34 mouse cellular contexts compared by ENCODE assay signal in genomic region chr19:38282407-38282806, GRCm38 (mm10). TPM values are rescaled to one million over a fixed set of nuclear protein-coding genes. Genes with fewer than 3 reads are reported as not detected.
A peak's percentile ranks its signal among the peaks of the same experiment; 100 is the strongest.
DNase-seq lines count a peak whose midpoint lies in the region; ATAC-seq lines count a peak whose summit lies in the region.
"Had no signal": no experiment of that assay in that cellular context is flagged by ENCODE, and none has a peak within 500 bp of the region (broad histone marks: within the 10 kb centered on the region; RNA-seq: fewer than 3 reads in every experiment).

No protein-coding gene starts in this region.

- no peak overlapping the region for H3K9ac ChIP-seq in kidney, embryonic 16.5 days (replicated peaks; ENCODE audit: low read length)
- H3K9ac ChIP-seq in limb, embryonic 13.5 days: no peak overlapping the region
- H3K9ac ChIP-seq: embryonic facial prominence, embryonic 12.5 days; intestine, embryonic 15.5 days; liver, embryonic 15.5 days; lung, embryonic 14.5 days; neural tube, embryonic 12.5 days had no signal

- no peak overlapping the region for H3K4me3 ChIP-seq in kidney, embryonic 16.5 days (ENCODE audit: low read length)
- H3K4me3 ChIP-seq in embryonic facial prominence, embryonic 10.5 days: no peak overlapping the region
- no peak overlapping the region for H3K4me3 ChIP-seq in limb, embryonic 13.5 days
- H3K4me3 ChIP-seq: embryonic facial prominence, embryonic 12.5 days; forebrain, embryonic 10.5 days; hindbrain, embryonic 10.5 days; intestine, embryonic 15.5 days; liver, embryonic 15.5 days; midbrain, embryonic 10.5 days; myocyte; neural tube, embryonic 12.5 days had no signal

- H3K4me1 ChIP-seq in kidney, embryonic 16.5 days (ENCODE audit: insufficient read depth, low read length): 0 out of 2 replicates have a peak, but pooled peaks cover 4% of the 10 kb centered on the region
- peaks cover 14% of the 10 kb centered on the region for H3K4me1 ChIP-seq in embryonic facial prominence, embryonic 10.5 days
- peaks cover 8% of the 10 kb centered on the region; the same call in 1 of the 2 replicates for H3K4me1 ChIP-seq in limb, embryonic 13.5 days
- H3K4me1 ChIP-seq: hindbrain, embryonic 10.5 days; intestine, embryonic 15.5 days; liver, embryonic 15.5 days; neural tube, embryonic 12.5 days had no signal

- H3K36me3 ChIP-seq in kidney, embryonic 16.5 days (ENCODE audit: insufficient read depth, low read length): no peaks in the 10 kb centered on the region
- no peaks in the 10 kb centered on the region for H3K36me3 ChIP-seq in embryonic facial prominence, embryonic 10.5 days (replicated peaks)
- no peaks in the 10 kb centered on the region for H3K36me3 ChIP-seq in limb, embryonic 13.5 days
- H3K36me3 ChIP-seq: embryonic facial prominence, embryonic 12.5 days; forebrain, embryonic 10.5 days; hindbrain, embryonic 10.5 days; intestine, embryonic 15.5 days; liver, embryonic 15.5 days; midbrain, embryonic 10.5 days; neural tube, embryonic 12.5 days had no signal

- no peak overlapping the region for H3K27ac ChIP-seq in kidney, embryonic 16.5 days (ENCODE audit: low read length)
- no peak overlapping the region for H3K27ac ChIP-seq in embryonic facial prominence, embryonic 10.5 days (replicated peaks)
- H3K27ac ChIP-seq in limb, embryonic 13.5 days: no peak overlapping the region
- H3K27ac ChIP-seq: embryonic facial prominence, embryonic 12.5 days; forebrain, embryonic 10.5 days; hindbrain, embryonic 10.5 days; intestine, embryonic 15.5 days; liver, embryonic 15.5 days; midbrain, embryonic 10.5 days; neural tube, embryonic 12.5 days had no signal

- no peaks in the 10 kb centered on the region for H3K9me3 ChIP-seq in kidney, embryonic 16.5 days (ENCODE audit: low read length)
- H3K9me3 ChIP-seq in embryonic facial prominence, embryonic 10.5 days: no peaks in the 10 kb centered on the region
- H3K9me3 ChIP-seq in limb, embryonic 13.5 days: no peaks in the 10 kb centered on the region
- H3K9me3 ChIP-seq: embryonic facial prominence, embryonic 12.5 days; forebrain, embryonic 10.5 days; hindbrain, embryonic 10.5 days; intestine, embryonic 15.5 days; liver, embryonic 15.5 days; midbrain, embryonic 10.5 days; neural tube, embryonic 12.5 days had no signal

- no peaks in the 10 kb centered on the region for H3K27me3 ChIP-seq in kidney, embryonic 16.5 days (ENCODE audit: insufficient read depth, low read length)
- H3K27me3 ChIP-seq in embryonic facial prominence, embryonic 10.5 days (replicated peaks; ENCODE audit: low read depth, poor library complexity, severe bottlenecking): no peaks in the 10 kb centered on the region
- no peaks in the 10 kb centered on the region for H3K27me3 ChIP-seq in limb, embryonic 13.5 days
- H3K27me3 ChIP-seq: CH12.LX; embryonic facial prominence, embryonic 12.5 days; intestine, embryonic 15.5 days; liver, embryonic 15.5 days; neural tube, embryonic 12.5 days had no signal

- ATAC-seq in kidney, embryonic 16.5 days (ENCODE audit: low FRiP score, low TSS enrichment): peak; percentile 63
- ATAC-seq in limb, embryonic 13.5 days (ENCODE audit: low FRiP score, low read depth): peak; percentile 67
- ATAC-seq: activated CD4-positive, CD25-positive, alpha-beta regulatory T cell, adult 4 months; forebrain, embryonic 16.5 days; hindbrain, embryonic 16.5 days; intestine, embryonic 15.5 days had no signal

- H3K4me2 ChIP-seq in kidney, embryonic 16.5 days (replicated peaks; ENCODE audit: low read depth, low read length): no peak overlapping the region
- no peak overlapping the region for H3K4me2 ChIP-seq in limb, embryonic 13.5 days (replicated peaks)
- H3K4me2 ChIP-seq: embryonic facial prominence, embryonic 12.5 days; intestine, embryonic 15.5 days; liver, embryonic 15.5 days; lung, embryonic 14.5 days; neural tube, embryonic 12.5 days had no signal

- WGBS in kidney, embryonic 16.5 days: 16% methylated on average over 2 of the region's 2 CpGs
- 30% methylated on average over 2 of the region's 2 CpGs for WGBS in embryonic facial prominence, embryonic 10.5 days
- 11% methylated on average over 2 of the region's 2 CpGs for WGBS in limb, embryonic 13.5 days

- no peak for DNase-seq in kidney, postnatal 25 days
- peak; percentile 47 for DNase-seq in embryonic facial prominence, embryonic 10.5 days (ENCODE audit: low spot score)
- DNase-seq in forelimb bud, embryonic 11.5 days (ENCODE audit: low read depth, low spot score): peak; percentile 46
- no peak for DNase-seq in urinary bladder, adult 18-20 months (ENCODE audit: low spot score in 2 of 2)
- no peak for DNase-seq in cerebellum, adult 11 months
- no peak for DNase-seq in B cell, adult 2 months
- DNase-seq: adrenal gland, adult 2 months; adrenal gland, postnatal 36 days; cerebellum, adult 2 months; cerebellum, postnatal 36 days; gastrocnemius, postnatal 10 days; heart, postnatal 14 days; kidney, postnatal 14 days; lung, embryonic 14.5 days; right cerebral cortex, adult 18-20 months; right cerebral cortex, postnatal 4 days; thymus, adult 2 months; thymus, postnatal 4 days had no signal

RNA-seq across cellular contexts. Expression of gene Lgi1, which starts 18.1 kb away (rescaled TPM):
- polyA plus RNA-seq in kidney, embryonic 16.5 days (2015; fragmentation: Nextera tagmentation; extraction: Ambion mirVana): 1.5 and 2.0 TPM in 2 replicates
- 1.2 and 1.4 TPM in 2 replicates for polyA plus RNA-seq in embryonic facial prominence, embryonic 10.5 days (2016; fragmentation: Nextera tagmentation; extraction: Ambion mirVana)
- 1.8 and 1.9 TPM in 2 replicates for polyA plus RNA-seq in limb, embryonic 13.5 days (2015; fragmentation: Nextera tagmentation; extraction: Ambion mirVana)
- polyA plus RNA-seq: activated CD4-positive, CD25-positive, alpha-beta regulatory T cell, adult 4 months; C2C12; liver, adult 2 months; lung, embryonic 14.5 days; myocyte had no signal

RNA-seq across cellular contexts. Expression of gene Fra10ac1, which starts 58.5 kb away (rescaled TPM):
- 37.2 and 39.6 TPM in 2 replicates for polyA plus RNA-seq in kidney, embryonic 16.5 days (2015; fragmentation: Nextera tagmentation; extraction: Ambion mirVana)
- 44.1 and 44.6 TPM in 2 replicates for polyA plus RNA-seq in embryonic facial prominence, embryonic 10.5 days (2016; fragmentation: Nextera tagmentation; extraction: Ambion mirVana)
- 43.9 and 44.2 TPM in 2 replicates for polyA plus RNA-seq in limb, embryonic 13.5 days (2015; fragmentation: Nextera tagmentation; extraction: Ambion mirVana)

Comparison
In these comparisons a context has a peak if more than half of its experiments do, and no peak if none do; other contexts are left out.
1. DNase-seq: peak in embryonic facial prominence, embryonic 10.5 days (single experiment) and forelimb bud, embryonic 11.5 days (single experiment); none in kidney, postnatal 25 days (0 of 2), urinary bladder, adult 18-20 months (0 of 2), cerebellum, adult 11 months (single experiment) and B cell, adult 2 months (0 of 2).